Mouse (Mus musculus): ENCODE measurements around the gene March4. TPM values are rescaled to one million over a fixed set of nuclear protein-coding genes. Genes with fewer than 3 reads are reported as not detected.

Gene March4
- polyA plus RNA-seq, 1 experiment from 2014 or later = not detected

GRCm38 (mm10) chr1:72567056-72567455, 30.3 kb upstream of the March4 start:
- Histone ChIP-seq H3K9ac (no peak overlapping the region), H3K36me3 (no peaks in the 10 kb centered on the region), H3K9me3 (no peaks in the 10 kb centered on the region), H3K27ac (no peak overlapping the region), H3K4me3 (peak overlapping the region; percentile 21; the same call in 1 of the 2 replicates), H3K4me1 (no peaks in the 10 kb centered on the region), H3K4me2 (replicated peaks) (peak overlapping the region; percentile 41; the same call in 1 of the 2 replicates), H3K27me3 (no peaks in the 10 kb centered on the region)
- no peak for ATAC-seq (ENCODE audit: low FRiP score, low read depth)
- 24% methylated on average over 9 of the region's 9 CpGs for WGBS

- Histone ChIP-seq H3K36me3 (no peaks in the 10 kb centered on the region), H3K9ac (no peak overlapping the region), H3K4me3 (no peak overlapping the region), H3K4me1 (no peaks in the 10 kb centered on the region), H3K9me3 (no peaks in the 10 kb centered on the region), H3K27ac (no peak overlapping the region), H3K27me3 (no peaks in the 10 kb centered on the region), H3K4me2 (replicated peaks) (no peak overlapping the region)
- ATAC-seq (ENCODE audit: low FRiP score, low read depth) = no peak
- 77% methylated on average over 6 of the region's 6 CpGs for WGBS
These were observed 27.7 kb upstream of the March4 start for GRCm38 (mm10) chr1:72564334-72564962.

GRCm38 (mm10) chr1:72558625-72559024, 21.9 kb upstream of the March4 start:
- H3K36me3 ChIP-seq = no peaks in the 10 kb centered on the region
- H3K4me3 ChIP-seq = no peak overlapping the region
- H3K27ac ChIP-seq = no peak overlapping the region
- H3K4me1 ChIP-seq = no peaks in the 10 kb centered on the region
- H3K27me3 ChIP-seq = no peaks in the 10 kb centered on the region
- H3K4me2 ChIP-seq (replicated peaks) = no peak overlapping the region
- WGBS = 72% methylated on average over 2 of the region's 2 CpGs
- no peak for ATAC-seq (ENCODE audit: low FRiP score, low read depth)
- H3K9ac ChIP-seq = no peak overlapping the region
- no peaks in the 10 kb centered on the region for H3K9me3 ChIP-seq

- WGBS = 82% methylated on average over 3 of the region's 3 CpGs
- Histone ChIP-seq H3K4me1 (no peaks in the 10 kb centered on the region), H3K4me2 (replicated peaks) (no peak overlapping the region), H3K4me3 (no peak overlapping the region), H3K27ac (no peak overlapping the region), H3K27me3 (no peaks in the 10 kb centered on the region), H3K9me3 (no peaks in the 10 kb centered on the region), H3K9ac (no peak overlapping the region), H3K36me3 (no peaks in the 10 kb centered on the region)
- no peak for ATAC-seq (ENCODE audit: low FRiP score, low read depth)
These were observed 19.7 kb upstream of the March4 start for GRCm38 (mm10) chr1:72556471-72556870.

- whole genome bisulfite sequencing = 88% methylated on average over 2 of the region's 2 CpGs
- no peak for ATAC-seq (ENCODE audit: low FRiP score, low read depth)
These were observed 13.6 kb upstream of the March4 start for GRCm38 (mm10) chr1:72550317-72550716.

GRCm38 (mm10) chr1:72538266-72538665, 1.5 kb upstream of the March4 start:
- Histone ChIP-seq H3K36me3 (no peaks in the 10 kb centered on the region), H3K4me1 (peaks cover 14% of the 10 kb centered on the region), H3K27ac (no peak overlapping the region), H3K4me3 (no peak overlapping the region), H3K9ac (no peak overlapping the region), H3K4me2 (replicated peaks) (no peak overlapping the region), H3K9me3 (no peaks in the 10 kb centered on the region), H3K27me3 (peaks cover 48% of the 10 kb centered on the region)
- 84% methylated on average over 5 of the region's 5 CpGs for WGBS
- no peak for ATAC-seq (ENCODE audit: low FRiP score, low read depth)

More at GRCm38 (mm10) chr1:72550317-72550716, 13.6 kb upstream of the March4 start:
- no peaks in the 10 kb centered on the region for H3K9me3 ChIP-seq
- H3K36me3 ChIP-seq = no peaks in the 10 kb centered on the region
- no peaks in the 10 kb centered on the region for H3K4me1 ChIP-seq
- H3K4me3 ChIP-seq = no peak overlapping the region
- no peak overlapping the region for H3K4me2 ChIP-seq (replicated peaks)
- no peak overlapping the region for H3K27ac ChIP-seq
- H3K9ac ChIP-seq = no peak overlapping the region
- no peaks in the 10 kb centered on the region for H3K27me3 ChIP-seq

GRCm38 (mm10) chr1:72535725-72536571, 782 bp downstream of the March4 start:
- peaks cover 60% of the 10 kb centered on the region for H3K27me3 ChIP-seq
- 0 out of 2 replicates have a peak, but pooled peaks have one; percentile 21 for ATAC-seq (ENCODE audit: low FRiP score, low read depth)
- 3% methylated on average over 36 of the region's 36 CpGs for WGBS
- H3K9ac ChIP-seq = no peak overlapping the region
- peak overlapping the region; percentile 66 for H3K4me2 ChIP-seq (replicated peaks)
- H3K36me3 ChIP-seq = no peaks in the 10 kb centered on the region
- no peaks in the 10 kb centered on the region for H3K9me3 ChIP-seq
- no peak overlapping the region for H3K27ac ChIP-seq
- H3K4me1 ChIP-seq = peaks cover 14% of the 10 kb centered on the region
- peak overlapping the region; percentile 36 for H3K4me3 ChIP-seq

GRCm38 (mm10) chr1:72533439-72533838, 3.3 kb downstream of the March4 start:
- Histone ChIP-seq H3K4me2 (replicated peaks) (no peak overlapping the region), H3K27me3 (peaks cover 65% of the 10 kb centered on the region), H3K27ac (no peak overlapping the region), H3K4me1 (peaks cover 14% of the 10 kb centered on the region), H3K9me3 (no peaks in the 10 kb centered on the region), H3K9ac (no peak overlapping the region), H3K36me3 (no peaks in the 10 kb centered on the region), H3K4me3 (no peak overlapping the region)
- no peak for ATAC-seq (ENCODE audit: low FRiP score, low read depth)

GRCm38 (mm10) chr1:72532926-72533325, 3.8 kb downstream of the March4 start:
- ATAC-seq (ENCODE audit: low FRiP score, low read depth) = no peak
- no peaks in the 10 kb centered on the region for H3K9me3 ChIP-seq
- H3K4me3 ChIP-seq = no peak overlapping the region
- no peak overlapping the region for H3K4me2 ChIP-seq (replicated peaks)
- peaks cover 14% of the 10 kb centered on the region for H3K4me1 ChIP-seq
- peaks cover 60% of the 10 kb centered on the region for H3K27me3 ChIP-seq
- 86% methylated on average over 5 of the region's 5 CpGs for WGBS
- no peaks in the 10 kb centered on the region for H3K36me3 ChIP-seq
- H3K9ac ChIP-seq = no peak overlapping the region
- no peak overlapping the region for H3K27ac ChIP-seq

- WGBS = 82% methylated on average over 8 of the region's 8 CpGs
- Histone ChIP-seq H3K36me3 (no peaks in the 10 kb centered on the region), H3K27me3 (peaks cover 41% of the 10 kb centered on the region), H3K4me3 (no peak overlapping the region), H3K9me3 (no peaks in the 10 kb centered on the region), H3K27ac (no peak overlapping the region), H3K9ac (no peak overlapping the region), H3K4me1 (no peaks in the 10 kb centered on the region), H3K4me2 (replicated peaks) (no peak overlapping the region)
- no peak for ATAC-seq (ENCODE audit: low FRiP score, low read depth)
These were observed 6.1 kb downstream of the March4 start for GRCm38 (mm10) chr1:72530516-72531196.

- no peaks in the 10 kb centered on the region for H3K4me1 ChIP-seq
- 87% methylated on average over 4 of the region's 4 CpGs for WGBS
- H3K27ac ChIP-seq = no peak overlapping the region
- H3K4me2 ChIP-seq (replicated peaks) = no peak overlapping the region
- H3K9ac ChIP-seq = no peak overlapping the region
- H3K9me3 ChIP-seq = no peaks in the 10 kb centered on the region
- H3K36me3 ChIP-seq = no peaks in the 10 kb centered on the region
- ATAC-seq (ENCODE audit: low FRiP score, low read depth) = no peak
- H3K4me3 ChIP-seq = no peak overlapping the region
- peaks cover 26% of the 10 kb centered on the region for H3K27me3 ChIP-seq
These were observed 7.5 kb downstream of the March4 start for GRCm38 (mm10) chr1:72529192-72529591.

- Histone ChIP-seq H3K4me2 (replicated peaks) (no peak overlapping the region), H3K4me1 (no peaks in the 10 kb centered on the region), H3K9ac (no peak overlapping the region), H3K36me3 (no peaks in the 10 kb centered on the region), H3K27me3 (no peaks in the 10 kb centered on the region), H3K9me3 (no peaks in the 10 kb centered on the region), H3K4me3 (no peak overlapping the region), H3K27ac (no peak overlapping the region)
- WGBS = 73% methylated on average over 6 of the region's 6 CpGs
- ATAC-seq (ENCODE audit: low FRiP score, low read depth) = no peak
These were observed 13.1 kb downstream of the March4 start for GRCm38 (mm10) chr1:72523601-72524000.
